Comparison of ENCODE assay signal across 15 mouse cellular contexts in the genomic region with DNA sequence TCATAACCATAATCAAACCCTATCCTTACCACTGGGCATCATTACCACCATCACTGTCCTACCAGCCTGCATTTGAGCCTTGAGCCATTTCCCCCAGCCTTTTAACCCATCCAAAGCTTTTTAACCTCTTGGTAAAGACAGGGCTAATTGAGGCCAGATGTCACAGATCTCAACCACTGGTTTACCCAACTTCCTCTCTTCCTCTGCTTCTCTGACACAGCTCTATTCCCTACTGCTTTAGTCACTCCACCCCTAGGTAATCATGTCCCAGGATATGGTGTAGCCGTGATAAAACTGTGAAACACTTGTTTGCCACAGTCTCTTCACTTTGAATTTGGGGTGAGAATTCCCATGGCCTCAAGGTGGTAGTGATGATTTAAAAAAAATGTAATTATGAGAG.
"Had no signal": no experiment of that assay in that cellular context is flagged by ENCODE, and none has a peak within 500 bp of the region (broad histone marks: within the 10 kb centered on the region; RNA-seq: fewer than 3 reads in every experiment).

No protein-coding gene starts in this region.

- H3K4me1 ChIP-seq: kidney, embryonic 15.5 days; liver, embryonic 12.5 days; midbrain, embryonic 15.5 days; stomach, embryonic 15.5 days had no signal

- DNase-seq: kidney, postnatal 25 days; lung, embryonic 14.5 days; lung, postnatal 10 days; lung, postnatal 4 days; right cerebral cortex, postnatal 14 days; thymus, adult 2 months; thymus, postnatal 25 days had no signal

- H3K4me3 ChIP-seq: kidney, embryonic 15.5 days; left cerebral cortex, adult 2 months; limb, embryonic 10.5 days; liver, embryonic 12.5 days; midbrain, embryonic 15.5 days; neural tube, embryonic 13.5 days; stomach, embryonic 15.5 days had no signal

- H3K36me3 ChIP-seq: kidney, embryonic 15.5 days; limb, embryonic 10.5 days; liver, embryonic 12.5 days; midbrain, embryonic 15.5 days; neural tube, embryonic 13.5 days; stomach, embryonic 15.5 days had no signal

- H3K27ac ChIP-seq: kidney, embryonic 15.5 days; left cerebral cortex, adult 2 months; limb, embryonic 10.5 days; liver, embryonic 12.5 days; midbrain, embryonic 15.5 days; neural tube, embryonic 13.5 days; stomach, embryonic 15.5 days had no signal

- H3K9ac ChIP-seq: kidney, embryonic 15.5 days; liver, embryonic 12.5 days; lung, embryonic 14.5 days; midbrain, embryonic 15.5 days; neural tube, embryonic 13.5 days; stomach, embryonic 15.5 days had no signal

- H3K27me3 ChIP-seq: kidney, embryonic 15.5 days; liver, embryonic 12.5 days; midbrain, embryonic 15.5 days; neural tube, embryonic 13.5 days; stomach, embryonic 15.5 days had no signal

- ATAC-seq: liver, embryonic 12.5 days; midbrain, embryonic 15.5 days had no signal

- H3K9me3 ChIP-seq: kidney, embryonic 15.5 days; limb, embryonic 10.5 days; liver, embryonic 12.5 days; midbrain, embryonic 15.5 days; neural tube, embryonic 13.5 days; stomach, embryonic 15.5 days had no signal

- H3K4me2 ChIP-seq: kidney, embryonic 15.5 days; liver, embryonic 12.5 days; lung, embryonic 14.5 days; midbrain, embryonic 11.5 days; midbrain, embryonic 15.5 days; neural tube, embryonic 13.5 days; stomach, embryonic 15.5 days had no signal
